In the genomic region with DNA sequence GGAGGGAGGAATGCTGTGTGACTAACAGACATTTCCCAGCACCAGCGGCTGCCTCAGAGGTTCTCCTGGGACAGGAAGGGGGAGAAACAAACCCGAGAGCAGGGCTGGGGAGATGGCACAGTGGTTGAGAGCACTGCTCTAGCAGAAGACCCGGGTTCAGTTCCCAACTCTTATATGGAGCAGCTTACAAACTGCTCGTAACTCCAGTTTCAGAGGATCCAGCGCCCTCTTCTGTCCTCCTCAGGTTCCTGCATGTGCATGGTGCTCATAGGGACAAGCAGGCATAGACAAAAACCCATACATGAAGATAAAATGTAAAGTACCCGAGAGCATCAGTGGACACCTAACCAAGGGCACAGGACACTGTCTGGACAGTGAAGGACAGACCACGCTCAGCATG, we compare ENCODE assay signal across 9 mouse cellular contexts. TPM values are rescaled to one million over a fixed set of nuclear protein-coding genes. Genes with fewer than 3 reads are reported as not detected.
DNase-seq lines count a peak whose midpoint lies in the region; ATAC-seq and TF ChIP-seq lines count a peak whose summit lies in the region.
"Had no signal": no experiment of that assay in that cellular context is flagged by ENCODE, and none has a peak within 500 bp of the region (broad histone marks: within the 10 kb centered on the region; RNA-seq: fewer than 3 reads in every experiment).

No protein-coding gene starts in this region.

- H3K4me1 ChIP-seq in hindbrain, postnatal 0 days (ENCODE audit: insufficient read depth, low read length) = peaks cover 19% of the 10 kb centered on the region
- peaks cover 75% of the 10 kb centered on the region for H3K4me1 ChIP-seq in hindbrain, embryonic 13.5 days (replicated peaks)
- H3K4me1 ChIP-seq in MEL (ENCODE audit: control insufficient read depth in 1 of 2, insufficient read depth in 2 of 2, low read length in 2 of 2) = no peaks in the 10 kb centered on the region
- H3K4me1 ChIP-seq in lung, embryonic 16.5 days (replicated peaks; ENCODE audit: control insufficient read depth, insufficient read depth, low read length) = peaks cover 10% of the 10 kb centered on the region

- no peaks in the 10 kb centered on the region for H3K27me3 ChIP-seq in hindbrain, postnatal 0 days (ENCODE audit: insufficient read depth, low read length)
- no peaks in the 10 kb centered on the region for H3K27me3 ChIP-seq in hindbrain, embryonic 13.5 days
- H3K27me3 ChIP-seq in MEL (ENCODE audit: control insufficient read depth in 1 of 2, insufficient read depth in 2 of 2, low read length in 2 of 2) = peaks cover 13 to 16% of the 10 kb centered on the region in 2 experiments
- no peaks in the 10 kb centered on the region for H3K27me3 ChIP-seq in lung, embryonic 16.5 days (ENCODE audit: control insufficient read depth, insufficient read depth, low read depth, low read length)

- DNase-seq in hindbrain, postnatal 0 days (ENCODE audit: low spot score) = peak; percentile 76
- peak; percentile 76 for DNase-seq in MEL (ENCODE audit: low read depth, low spot score)
- DNase-seq in c-Kit-positive CD71-positive TER-119-positive erythroid progenitor cells, embryonic 14.5 days (ENCODE audit: low spot score) = peak; percentile 21
- DNase-seq in layer of hippocampus, adult 8-10 months (ENCODE audit: low spot score in 2 of 2) = no peak
- DNase-seq in urinary bladder, postnatal 4 days (ENCODE audit: low spot score in 2 of 2) = no peak
- DNase-seq in layer of hippocampus, postnatal 36 days = no peak

- H3K27ac ChIP-seq in hindbrain, postnatal 0 days = no peak overlapping the region
- no peak overlapping the region for H3K27ac ChIP-seq in hindbrain, embryonic 13.5 days
- no peak overlapping the region for H3K27ac ChIP-seq in MEL (ENCODE audit: control insufficient read depth, low read depth, low read length)
- H3K27ac ChIP-seq in lung, embryonic 16.5 days (ENCODE audit: low read length) = no peak overlapping the region
- H3K27ac ChIP-seq: heart, embryonic 13.5 days had no signal

- no peaks in the 10 kb centered on the region for H3K36me3 ChIP-seq in hindbrain, postnatal 0 days (ENCODE audit: insufficient read depth, low read length)
- H3K36me3 ChIP-seq in hindbrain, embryonic 13.5 days = peaks cover 5% of the 10 kb centered on the region; the same call in 1 of the 2 replicates
- H3K36me3 ChIP-seq in MEL (ENCODE audit: control insufficient read depth in 1 of 2, insufficient read depth in 2 of 2, low read length in 2 of 2) = no peaks in the 10 kb centered on the region
- no peaks in the 10 kb centered on the region for H3K36me3 ChIP-seq in lung, embryonic 16.5 days (ENCODE audit: control insufficient read depth, insufficient read depth, low read length)
- H3K36me3 ChIP-seq: heart, embryonic 13.5 days had no signal

- TF ChIP-seq EP300 in MEL (IDR thresholded peaks at IDR 0.05; ENCODE audit: low read depth in 1 of 2, low read length in 2 of 2) = no peak

- ATAC-seq in hindbrain, postnatal 0 days = no peak
- ATAC-seq in hindbrain, embryonic 13.5 days (ENCODE audit: low FRiP score) = no peak
- 0 out of 2 replicates have a peak, but pooled peaks have one; percentile 26 for ATAC-seq in lung, embryonic 16.5 days (ENCODE audit: low read depth)

- no peak for TF ChIP-seq POLR2A in MEL (IDR thresholded peaks at IDR 0.05; ENCODE audit: control insufficient read depth in 1 of 2, insufficient read depth in 1 of 2, low read depth in 1 of 2, low read length in 2 of 2, poor library complexity in 1 of 2)

- no peaks in the 10 kb centered on the region for H3K9me3 ChIP-seq in hindbrain, postnatal 0 days (ENCODE audit: low read length)
- no peaks in the 10 kb centered on the region for H3K9me3 ChIP-seq in hindbrain, embryonic 13.5 days
- no peaks in the 10 kb centered on the region for H3K9me3 ChIP-seq in MEL (replicated peaks; ENCODE audit: insufficient read depth, low read length)
- H3K9me3 ChIP-seq in lung, embryonic 16.5 days (ENCODE audit: control insufficient read depth, low read length) = no peaks in the 10 kb centered on the region
- H3K9me3 ChIP-seq: heart, embryonic 13.5 days had no signal

- peak; percentile 68 for TF ChIP-seq CTCF in hindbrain, postnatal 0 days (IDR thresholded peaks at IDR 0.05; ENCODE audit: low read depth)
- TF ChIP-seq CTCF in MEL (IDR thresholded peaks at IDR 0.05 in 2 of 3, conservative IDR thresholded peaks at IDR 0.05 in 1 of 3; ENCODE audit: control insufficient read depth in 1 of 3, insufficient read depth in 1 of 3, low read depth in 2 of 3, low read length in 3 of 3, poor library complexity in 1 of 3, severe bottlenecking in 1 of 3) = peak; percentile 75 to 80 (median 77)

- 21% methylated on average over 7 of the region's 7 CpGs for WGBS in hindbrain, postnatal 0 days
- 19% methylated on average over 7 of the region's 7 CpGs for WGBS in hindbrain, embryonic 13.5 days
- 16% methylated on average over 7 of the region's 7 CpGs for WGBS in lung, embryonic 16.5 days

- TF ChIP-seq RAD21 in MEL (IDR thresholded peaks at IDR 0.05; ENCODE audit: low read depth, low read length) = peak; percentile 63

- H3K4me2 ChIP-seq in hindbrain, postnatal 0 days (ENCODE audit: low read depth, low read length) = no peak overlapping the region
- no peak overlapping the region for H3K4me2 ChIP-seq in hindbrain, embryonic 13.5 days
- no peak overlapping the region for H3K4me2 ChIP-seq in lung, embryonic 16.5 days (ENCODE audit: low read depth, low read length)
- H3K4me2 ChIP-seq: heart, embryonic 13.5 days had no signal

- H3K9ac ChIP-seq in hindbrain, postnatal 0 days (replicated peaks; ENCODE audit: low read length) = no peak overlapping the region
- no peak overlapping the region for H3K9ac ChIP-seq in hindbrain, embryonic 13.5 days
- no peak overlapping the region for H3K9ac ChIP-seq in MEL (ENCODE audit: control insufficient read depth, low read depth, low read length, poor library complexity, severe bottlenecking)
- no peak overlapping the region for H3K9ac ChIP-seq in lung, embryonic 16.5 days (ENCODE audit: low read length)
- H3K9ac ChIP-seq: heart, embryonic 13.5 days had no signal

- no peak overlapping the region for H3K4me3 ChIP-seq in hindbrain, postnatal 0 days (ENCODE audit: low read length)
- no peak overlapping the region for H3K4me3 ChIP-seq in hindbrain, embryonic 13.5 days
- no peak overlapping the region for H3K4me3 ChIP-seq in MEL (ENCODE audit: control insufficient read depth in 1 of 2, insufficient read depth in 1 of 2, low read depth in 2 of 2, low read length in 2 of 2)
- no peak overlapping the region for H3K4me3 ChIP-seq in lung, embryonic 16.5 days (ENCODE audit: low read length)
- H3K4me3 ChIP-seq: heart, embryonic 13.5 days had no signal

- no peaks in the 10 kb centered on the region for H3K79me2 ChIP-seq in MEL (ENCODE audit: control insufficient read depth, insufficient read depth, low read length, poor library complexity)

TF ChIP-seq in MEL, 35 proteins besides CTCF, POLR2A, EP300 and RAD21:
- TF ChIP-seq ZNF384 (IDR thresholded peaks at IDR 0.05; ENCODE audit: low read depth, low read length) (no peak), ZC3H11A (IDR thresholded peaks at IDR 0.05; ENCODE audit: low read depth, low read length) (peak; percentile 50), SMC3 (IDR thresholded peaks at IDR 0.05; ENCODE audit: low read depth, low read length) (peak; percentile 74), ZKSCAN1 (IDR thresholded peaks at IDR 0.05; ENCODE audit: low read depth, low read length) (no peak)

RNA-seq across cellular contexts. Expression of a gene that starts 18.6 kb away (rescaled TPM):
- total RNA-seq in hindbrain, postnatal 0 days (2014; rRNA removed) = not detected in 2 replicates
- 0.28 TPM in 1 of 2 replicates, not detected in the other for polyA plus RNA-seq in hindbrain, postnatal 0 days (2015; fragmentation: Nextera tagmentation; extraction: Ambion mirVana)
- 0.63 and 0.95 TPM in 2 replicates for polyA plus RNA-seq in hindbrain, embryonic 13.5 days (2015; fragmentation: Nextera tagmentation; extraction: Ambion mirVana)
- not detected in 2 replicates for total RNA-seq in MEL (2012; rRNA removed)
- not detected for polyA plus RNA-seq in MEL (2012; ENCODE audit: insufficient read depth in 1 of 2, insufficient read length in 2 of 2, low read depth in 1 of 2, low replicate concordance in 2 of 2, missing spikeins in 1 of 2)
- polyA plus RNA-seq in lung, embryonic 16.5 days (2015; fragmentation: Nextera tagmentation; extraction: Ambion mirVana) = 0.63 TPM in 1 of 2 replicates, not detected in the other
- not detected for total RNA-seq in layer of hippocampus, adult 8-10 months (2022)
- not detected for total RNA-seq in layer of hippocampus, postnatal 36 days (2021)
- polyA plus RNA-seq: heart, embryonic 13.5 days had no signal

RNA-seq across cellular contexts. Expression of a gene that starts 19.7 kb away (rescaled TPM):
- total RNA-seq in hindbrain, postnatal 0 days (2014; rRNA removed) = 2.0 and 4.8 TPM in 2 replicates
- 0.50 and 0.70 TPM in 2 replicates for polyA plus RNA-seq in hindbrain, postnatal 0 days (2015; fragmentation: Nextera tagmentation; extraction: Ambion mirVana)
- 4.2 and 4.8 TPM in 2 replicates for polyA plus RNA-seq in hindbrain, embryonic 13.5 days (2015; fragmentation: Nextera tagmentation; extraction: Ambion mirVana)
- not detected in 2 replicates for total RNA-seq in MEL (2012; rRNA removed)
- not detected for polyA plus RNA-seq in MEL (2012; ENCODE audit: insufficient read depth in 1 of 2, insufficient read length in 2 of 2, low read depth in 1 of 2, low replicate concordance in 2 of 2, missing spikeins in 1 of 2)
- polyA plus RNA-seq in lung, embryonic 16.5 days (2015; fragmentation: Nextera tagmentation; extraction: Ambion mirVana) = 0.50 and 0.63 TPM in 2 replicates
- under 1 TPM; 0.69 to 0.92 (median 0.77) TPM for total RNA-seq in layer of hippocampus, adult 8-10 months (2022)
- total RNA-seq in layer of hippocampus, postnatal 36 days (2021) = under 1 TPM; 0.46 to 0.50 TPM
- polyA plus RNA-seq: heart, embryonic 13.5 days had no signal

RNA-seq across cellular contexts. Expression of a gene that starts 19.7 kb away (rescaled TPM):
- total RNA-seq in hindbrain, postnatal 0 days (2014; rRNA removed) = 10.9 and 16.6 TPM in 2 replicates
- 7.9 and 9.0 TPM in 2 replicates for polyA plus RNA-seq in hindbrain, postnatal 0 days (2015; fragmentation: Nextera tagmentation; extraction: Ambion mirVana)
- polyA plus RNA-seq in hindbrain, embryonic 13.5 days (2015; fragmentation: Nextera tagmentation; extraction: Ambion mirVana) = 24.8 and 25.7 TPM in 2 replicates
- total RNA-seq in MEL (2012; rRNA removed) = not detected in 2 replicates
- polyA plus RNA-seq in MEL (2012; ENCODE audit: insufficient read depth in 1 of 2, insufficient read length in 2 of 2, low read depth in 1 of 2, low replicate concordance in 2 of 2, missing spikeins in 1 of 2) = not detected
- polyA plus RNA-seq in lung, embryonic 16.5 days (2015; fragmentation: Nextera tagmentation; extraction: Ambion mirVana) = 1.2 and 1.8 TPM in 2 replicates
- total RNA-seq in layer of hippocampus, adult 8-10 months (2022) = 1 to 10 TPM in 2 of 4 experiments, under 1 TPM in 2; 0.30 to 1.3 (median 0.83) TPM
- under 1 TPM in 1 of 2 experiments, not detected in 1; 0.58 TPM for total RNA-seq in layer of hippocampus, postnatal 36 days (2021)
- polyA plus RNA-seq: heart, embryonic 13.5 days had no signal

Comparison
In these comparisons a context has a peak if more than half of its experiments do, and no peak if none do; other contexts are left out.
1. DNase-seq: peak in hindbrain, postnatal 0 days (single experiment), MEL (single experiment) and c-Kit-positive CD71-positive TER-119-positive erythroid progenitor cells, embryonic 14.5 days (single experiment); none in layer of hippocampus, adult 8-10 months (0 of 2), urinary bladder, postnatal 4 days (0 of 2) and layer of hippocampus, postnatal 36 days (0 of 2).